Mouse (Mus musculus) stomach, embryonic 14.5 days (tissue): ENCODE results near the gene Gm20532. TPM values are rescaled to one million over a fixed set of nuclear protein-coding genes. Genes with fewer than 3 reads are reported as not detected.

ENCODE experiments used
- ATAC-seq: fragments of 200-750 bp; cut with Nextera tagmentation; 2 replicates; pipeline ENCODE4 v1.8.0; 2017; ENCODE audit warnings: low read depth, moderate TSS enrichment; ENCODE audit not compliant: insufficient number of reproducible peaks, insufficient read depth, low FRiP score
- H3K27ac ChIP-seq: fragments of 300-500 bp; sonication (generic); 2 replicates; pipeline ENCODE4 v1.5.1; 2014; ENCODE audit warnings: mild to moderate bottlenecking, low read length, moderate library complexity, mixed read lengths
- H3K27me3 ChIP-seq: fragments of 300-500 bp; sonication (generic); 2 replicates; pipeline ENCODE4 v1.6.1; 2014; ENCODE audit warnings: low read length, control low read depth, mixed read lengths; ENCODE audit not compliant: control insufficient read depth, insufficient read depth
- H3K36me3 ChIP-seq: fragments of 300-500 bp; sonication (generic); 2 replicates; pipeline ENCODE4 v1.6.1; 2014; ENCODE audit warnings: mild to moderate bottlenecking, control low read depth, low read length, moderate library complexity, mixed read lengths; ENCODE audit not compliant: control insufficient read depth, insufficient read depth
- H3K4me1 ChIP-seq: fragments of 300-500 bp; sonication (generic); 2 replicates; pipeline ENCODE4 v1.6.1; 2014; ENCODE audit warnings: low read length, control low read depth, mixed read lengths; ENCODE audit not compliant: control insufficient read depth, insufficient read depth
- H3K4me2 ChIP-seq: fragments of 300-500 bp; sonication (generic); replicated peaks from 2 replicates; pipeline ENCODE4 v1.6.1; 2014; ENCODE audit warnings: low read depth, low read length, control low read depth
- H3K4me3 ChIP-seq: fragments of 300-500 bp; sonication (generic); 2 replicates; pipeline ENCODE4 v1.5.1; 2014; ENCODE audit warnings: low read depth, low read length, control low read depth
- H3K9ac ChIP-seq: fragments of 300-500 bp; sonication (generic); replicated peaks from 2 replicates; pipeline ENCODE4 v1.6.1; 2014; ENCODE audit warnings: low read depth, mild to moderate bottlenecking, control low read depth, low read length, moderate library complexity, mixed read lengths
- H3K9me3 ChIP-seq: fragments of 300-500 bp; sonication (generic); 2 replicates; pipeline ENCODE4 v1.6.1; 2016; ENCODE audit warnings: low read depth, low read length, control low read depth; ENCODE audit not compliant: control insufficient read depth
- WGBS: fragments of 180-500 bp; shearing (Covaris S2); extraction: QIAGEN DNeasy Blood & Tissue Kit; methylation state at CpG from one replicate; pipeline ENCODE4 v1.1.7; 2014; 5-methylcytosine and 5-hydroxymethylcytosine counted together
- polyA plus RNA-seq: library from polyadenylated mRNA; unstranded; fragments of >200 nt; fragmentation: Nextera tagmentation; extraction: Ambion mirVana; gene quantifications from 2 replicates; pipeline ENCODE4 v1.2.1, GENCODE M21; 2014

The Gm20532 gene
- polyA plus RNA-seq, 1 experiment from 2014 or later = not detected

GRCm38 (mm10) chr2:26587044-26587405, 586 bp downstream of the Gm20532 start:
- WGBS = 6% methylated on average over 11 of the region's 11 CpGs
- H3K4me3 ChIP-seq = peak overlapping the region; percentile 56
- H3K27me3 ChIP-seq = no peaks in the 10 kb centered on the region
- H3K4me1 ChIP-seq = peaks cover 12% of the 10 kb centered on the region
- H3K36me3 ChIP-seq = peaks cover 3% of the 10 kb centered on the region; the same call in 1 of the 2 replicates
- H3K9me3 ChIP-seq = no peaks in the 10 kb centered on the region
- H3K9ac ChIP-seq = peak overlapping the region; percentile 45
- ATAC-seq = peak; percentile 25; the same call in 1 of the 2 replicates
- H3K27ac ChIP-seq = peak overlapping the region; percentile 58
- H3K4me2 ChIP-seq = peak overlapping the region; percentile 66

GRCm38 (mm10) chr2:26588573-26588972, 2.1 kb downstream of the Gm20532 start:
- H3K27ac ChIP-seq = peak overlapping the region; percentile 27; the same call in 1 of the 2 replicates
- H3K9me3 ChIP-seq = no peaks in the 10 kb centered on the region
- no peak overlapping the region; the same call in 1 of the 2 replicates for H3K9ac ChIP-seq
- ATAC-seq = no peak
- H3K27me3 ChIP-seq = no peaks in the 10 kb centered on the region
- H3K4me3 ChIP-seq = peak overlapping the region; percentile 5; the same call in 1 of the 2 replicates
- 34% methylated on average over 4 of the region's 4 CpGs for WGBS
- H3K36me3 ChIP-seq = peaks cover 17% of the 10 kb centered on the region; the same call in 1 of the 2 replicates
- H3K4me1 ChIP-seq = peaks cover 12% of the 10 kb centered on the region
- peak overlapping the region; percentile 66; the same call in 1 of the 2 replicates for H3K4me2 ChIP-seq

GRCm38 (mm10) chr2:26589284-26589683, 2.8 kb downstream of the Gm20532 start:
- H3K4me1 ChIP-seq = peaks cover 8% of the 10 kb centered on the region; the same call in 1 of the 2 replicates
- H3K4me3 ChIP-seq = no peak overlapping the region

GRCm38 (mm10) chr2:26590282-26590681, 3.8 kb downstream of the Gm20532 start:
- Histone ChIP-seq H3K9me3 (no peaks in the 10 kb centered on the region), H3K27me3 (no peaks in the 10 kb centered on the region), H3K9ac (no peak overlapping the region), H3K4me3 (no peak overlapping the region), H3K4me1 (peaks cover 8% of the 10 kb centered on the region; the same call in 1 of the 2 replicates), H3K36me3 (peaks cover 21% of the 10 kb centered on the region; the same call in 1 of the 2 replicates), H3K4me2 (no peak overlapping the region), H3K27ac (no peak overlapping the region)
- no peak for ATAC-seq
- WGBS = 89% methylated on average over 7 of the region's 7 CpGs

More at GRCm38 (mm10) chr2:26589284-26589683, 2.8 kb downstream of the Gm20532 start:
- H3K27me3 ChIP-seq = no peaks in the 10 kb centered on the region
- H3K27ac ChIP-seq = no peak overlapping the region
- no peak for ATAC-seq
- H3K9ac ChIP-seq = no peak overlapping the region; the same call in 1 of the 2 replicates
- no peaks in the 10 kb centered on the region for H3K9me3 ChIP-seq
- H3K4me2 ChIP-seq = no peak overlapping the region
- peaks cover 17% of the 10 kb centered on the region; the same call in 1 of the 2 replicates for H3K36me3 ChIP-seq
- 85% methylated on average over 10 of the region's 10 CpGs for WGBS

- Histone ChIP-seq H3K4me1 (peaks cover 8% of the 10 kb centered on the region; the same call in 1 of the 2 replicates), H3K4me2 (no peak overlapping the region), H3K9ac (no peak overlapping the region), H3K4me3 (no peak overlapping the region), H3K27me3 (no peaks in the 10 kb centered on the region), H3K9me3 (no peaks in the 10 kb centered on the region), H3K27ac (no peak overlapping the region), H3K36me3 (peaks cover 22% of the 10 kb centered on the region; the same call in 1 of the 2 replicates)
- no peak for ATAC-seq
- 87% methylated on average over 7 of the region's 7 CpGs for WGBS
Observed at GRCm38 (mm10) chr2:26590962-26591361, 4.5 kb downstream of the Gm20532 start.

GRCm38 (mm10) chr2:26591416-26591815, 5.0 kb downstream of the Gm20532 start:
- Histone ChIP-seq H3K27ac (no peak overlapping the region), H3K27me3 (no peaks in the 10 kb centered on the region), H3K36me3 (peaks cover 24% of the 10 kb centered on the region; the same call in 1 of the 2 replicates), H3K4me1 (peaks cover 8% of the 10 kb centered on the region; the same call in 1 of the 2 replicates), H3K9me3 (no peaks in the 10 kb centered on the region), H3K4me3 (no peak overlapping the region), H3K4me2 (no peak overlapping the region), H3K9ac (no peak overlapping the region)
- ATAC-seq = no peak
- WGBS = 80% methylated on average over 12 of the region's 12 CpGs

- Histone ChIP-seq H3K9me3 (no peaks in the 10 kb centered on the region), H3K9ac (no peak overlapping the region), H3K4me1 (peaks cover 2% of the 10 kb centered on the region; the same call in 1 of the 2 replicates), H3K27ac (no peak overlapping the region), H3K36me3 (peaks cover 24% of the 10 kb centered on the region; the same call in 1 of the 2 replicates), H3K27me3 (no peaks in the 10 kb centered on the region), H3K4me2 (no peak overlapping the region), H3K4me3 (no peak overlapping the region)
- no peak for ATAC-seq
- 74% methylated on average over 9 of the region's 9 CpGs for WGBS
Observed at GRCm38 (mm10) chr2:26593211-26594021, 7.0 kb downstream of the Gm20532 start.

- H3K27ac ChIP-seq = no peak overlapping the region
- H3K9me3 ChIP-seq = no peaks in the 10 kb centered on the region
- H3K4me2 ChIP-seq = no peak overlapping the region
- no peak overlapping the region for H3K4me3 ChIP-seq
- H3K36me3 ChIP-seq = peaks cover 24% of the 10 kb centered on the region; the same call in 1 of the 2 replicates
- no peak overlapping the region for H3K9ac ChIP-seq
- no peak for ATAC-seq
- WGBS = 66% methylated on average over 9 of the region's 9 CpGs
- no peaks in the 10 kb centered on the region for H3K27me3 ChIP-seq
- H3K4me1 ChIP-seq = no peaks in the 10 kb centered on the region
Observed at GRCm38 (mm10) chr2:26594022-26594346, 7.5 kb downstream of the Gm20532 start.
